Mouse (Mus musculus): ENCODE measurements at regions not wholly inside any gene's neighbourhood (a gene's known extent, or its start where the extent isn't known, plus 50 kb on each side); places are given as distances from the start of the nearest gene placed in this dataset.

- H3K4me3 ChIP-seq (ENCODE audit: low read depth, low read length) = no peak overlapping the region
- no peak overlapping the region for H3K9ac ChIP-seq (ENCODE audit: low read depth, low read length)
- DNase-seq (ENCODE audit: low spot score) = no peak
- H3K4me1 ChIP-seq (replicated peaks; ENCODE audit: control insufficient read depth, insufficient read depth, low read length) = no peaks in the 10 kb centered on the region
- no peak overlapping the region for H3K27ac ChIP-seq (ENCODE audit: low read depth, low read length)
- WGBS = 75% methylated on average over 7 of the region's 7 CpGs
- no peak overlapping the region for H3K4me2 ChIP-seq
- no peaks in the 10 kb centered on the region for H3K36me3 ChIP-seq (ENCODE audit: control insufficient read depth, insufficient read depth, low read length)
- H3K27me3 ChIP-seq (replicated peaks; ENCODE audit: control insufficient read depth, insufficient read depth, low read length) = no peaks in the 10 kb centered on the region
- no peak for ATAC-seq (replicated peaks; ENCODE audit: low FRiP score)
- H3K9me3 ChIP-seq (ENCODE audit: control insufficient read depth, low read length) = no peaks in the 10 kb centered on the region
Observed at GRCm38 (mm10) chr1:129138783-129139182, 134.3 kb upstream of the Thsd7b start.

GRCm38 (mm10) chr1:129106961-129107557 lies 166.0 kb upstream of the Thsd7b start:
- Histone ChIP-seq H3K36me3 (ENCODE audit: control insufficient read depth, insufficient read depth, low read length) (no peaks in the 10 kb centered on the region), H3K4me2 (no peak overlapping the region), H3K9ac (ENCODE audit: low read depth, low read length) (no peak overlapping the region), H3K27ac (ENCODE audit: low read depth, low read length) (no peak overlapping the region), H3K4me1 (replicated peaks; ENCODE audit: control insufficient read depth, insufficient read depth, low read length) (no peaks in the 10 kb centered on the region), H3K27me3 (replicated peaks; ENCODE audit: control insufficient read depth, insufficient read depth, low read length) (no peaks in the 10 kb centered on the region), H3K9me3 (ENCODE audit: control insufficient read depth, low read length) (no peaks in the 10 kb centered on the region), H3K4me3 (ENCODE audit: low read depth, low read length) (no peak overlapping the region)
- DNase-seq (ENCODE audit: low spot score) = no peak
- no peak for ATAC-seq (replicated peaks; ENCODE audit: low FRiP score)
- 81% methylated on average over 1 of the region's 1 CpGs for WGBS

- Histone ChIP-seq H3K9ac (ENCODE audit: low read depth, low read length) (no peak overlapping the region), H3K9me3 (ENCODE audit: control insufficient read depth, low read length) (no peaks in the 10 kb centered on the region), H3K4me2 (no peak overlapping the region), H3K27ac (ENCODE audit: low read depth, low read length) (no peak overlapping the region), H3K27me3 (replicated peaks; ENCODE audit: control insufficient read depth, insufficient read depth, low read length) (no peaks in the 10 kb centered on the region), H3K36me3 (ENCODE audit: control insufficient read depth, insufficient read depth, low read length) (no peaks in the 10 kb centered on the region), H3K4me3 (ENCODE audit: low read depth, low read length) (no peak overlapping the region), H3K4me1 (replicated peaks; ENCODE audit: control insufficient read depth, insufficient read depth, low read length) (no peaks in the 10 kb centered on the region)
- ATAC-seq (replicated peaks; ENCODE audit: low FRiP score) (no peak), DNase-seq (ENCODE audit: low spot score) (no peak)
- WGBS = 80% methylated on average over 8 of the region's 8 CpGs
Observed at GRCm38 (mm10) chr1:129100997-129101396, 172.1 kb upstream of the Thsd7b start.

GRCm38 (mm10) chr1:129078274-129078673 lies 194.8 kb upstream of the Thsd7b start:
- H3K4me3 ChIP-seq (ENCODE audit: low read depth, low read length) = no peak overlapping the region
- no peak overlapping the region for H3K4me2 ChIP-seq
- no peak for ATAC-seq (replicated peaks; ENCODE audit: low FRiP score)
- no peak overlapping the region for H3K9ac ChIP-seq (ENCODE audit: low read depth, low read length)
- no peaks in the 10 kb centered on the region for H3K4me1 ChIP-seq (replicated peaks; ENCODE audit: control insufficient read depth, insufficient read depth, low read length)
- no peaks in the 10 kb centered on the region for H3K27me3 ChIP-seq (replicated peaks; ENCODE audit: control insufficient read depth, insufficient read depth, low read length)
- WGBS = 67% methylated on average over 3 of the region's 3 CpGs
- DNase-seq (ENCODE audit: low spot score) = no peak
- no peaks in the 10 kb centered on the region for H3K36me3 ChIP-seq (ENCODE audit: control insufficient read depth, insufficient read depth, low read length)
- H3K9me3 ChIP-seq (ENCODE audit: control insufficient read depth, low read length) = no peaks in the 10 kb centered on the region
- no peak overlapping the region for H3K27ac ChIP-seq (ENCODE audit: low read depth, low read length)

- Histone ChIP-seq H3K9ac (ENCODE audit: low read depth, low read length) (no peak overlapping the region), H3K4me2 (no peak overlapping the region), H3K36me3 (ENCODE audit: control insufficient read depth, insufficient read depth, low read length) (no peaks in the 10 kb centered on the region), H3K4me3 (ENCODE audit: low read depth, low read length) (no peak overlapping the region), H3K4me1 (replicated peaks; ENCODE audit: control insufficient read depth, insufficient read depth, low read length) (no peaks in the 10 kb centered on the region), H3K27me3 (replicated peaks; ENCODE audit: control insufficient read depth, insufficient read depth, low read length) (no peaks in the 10 kb centered on the region), H3K27ac (ENCODE audit: low read depth, low read length) (no peak overlapping the region), H3K9me3 (ENCODE audit: control insufficient read depth, low read length) (no peaks in the 10 kb centered on the region)
- DNase-seq (ENCODE audit: low spot score) (no peak), ATAC-seq (replicated peaks; ENCODE audit: low FRiP score) (no peak)
- 68% methylated on average over 6 of the region's 6 CpGs for WGBS
Observed at GRCm38 (mm10) chr1:129057182-129057581, 215.9 kb upstream of the Thsd7b start.

- DNase-seq (ENCODE audit: low spot score) = no peak
- H3K27me3 ChIP-seq (replicated peaks; ENCODE audit: control insufficient read depth, insufficient read depth, low read length) = no peaks in the 10 kb centered on the region
- no peaks in the 10 kb centered on the region for H3K36me3 ChIP-seq (ENCODE audit: control insufficient read depth, insufficient read depth, low read length)
- no peaks in the 10 kb centered on the region for H3K9me3 ChIP-seq (ENCODE audit: control insufficient read depth, low read length)
- no peaks in the 10 kb centered on the region for H3K4me1 ChIP-seq (replicated peaks; ENCODE audit: control insufficient read depth, insufficient read depth, low read length)
- H3K4me2 ChIP-seq = no peak overlapping the region
- no peak overlapping the region for H3K4me3 ChIP-seq (ENCODE audit: low read depth, low read length)
- H3K9ac ChIP-seq (ENCODE audit: low read depth, low read length) = no peak overlapping the region
- no peak for ATAC-seq (replicated peaks; ENCODE audit: low FRiP score)
- no peak overlapping the region for H3K27ac ChIP-seq (ENCODE audit: low read depth, low read length)
Observed at GRCm38 (mm10) chr1:129055252-129055651, 217.8 kb upstream of the Thsd7b start.

GRCm38 (mm10) chr1:129033707-129034106 lies 239.4 kb upstream of the Thsd7b start:
- no peak overlapping the region for H3K27ac ChIP-seq (ENCODE audit: low read depth, low read length)
- no peak overlapping the region for H3K9ac ChIP-seq (ENCODE audit: low read depth, low read length)
- H3K9me3 ChIP-seq (ENCODE audit: control insufficient read depth, low read length) = no peaks in the 10 kb centered on the region
- no peak overlapping the region for H3K4me3 ChIP-seq (ENCODE audit: low read depth, low read length)
- H3K36me3 ChIP-seq (ENCODE audit: control insufficient read depth, insufficient read depth, low read length) = no peaks in the 10 kb centered on the region
- DNase-seq (ENCODE audit: low spot score) (no peak), ATAC-seq (replicated peaks; ENCODE audit: low FRiP score) (no peak)
- H3K27me3 ChIP-seq (replicated peaks; ENCODE audit: control insufficient read depth, insufficient read depth, low read length) = no peaks in the 10 kb centered on the region
- WGBS = 80% methylated on average over 5 of the region's 5 CpGs
- no peak overlapping the region for H3K4me2 ChIP-seq
- H3K4me1 ChIP-seq (replicated peaks; ENCODE audit: control insufficient read depth, insufficient read depth, low read length) = no peaks in the 10 kb centered on the region

- no peak overlapping the region for H3K4me2 ChIP-seq
- H3K36me3 ChIP-seq (ENCODE audit: control insufficient read depth, insufficient read depth, low read length) = no peaks in the 10 kb centered on the region
- H3K9ac ChIP-seq (ENCODE audit: low read depth, low read length) = no peak overlapping the region
- ATAC-seq (replicated peaks; ENCODE audit: low FRiP score) = no peak
- no peaks in the 10 kb centered on the region for H3K27me3 ChIP-seq (replicated peaks; ENCODE audit: control insufficient read depth, insufficient read depth, low read length)
- no peak overlapping the region for H3K4me3 ChIP-seq (ENCODE audit: low read depth, low read length)
- no peak for DNase-seq (ENCODE audit: low spot score)
- H3K27ac ChIP-seq (ENCODE audit: low read depth, low read length) = no peak overlapping the region
- WGBS = 83% methylated on average over 1 of the region's 1 CpGs
- H3K9me3 ChIP-seq (ENCODE audit: control insufficient read depth, low read length) = no peaks in the 10 kb centered on the region
- H3K4me1 ChIP-seq (replicated peaks; ENCODE audit: control insufficient read depth, insufficient read depth, low read length) = no peaks in the 10 kb centered on the region
Observed at GRCm38 (mm10) chr1:129005899-129006298, 267.2 kb upstream of the Thsd7b start.

- no peak overlapping the region for H3K4me3 ChIP-seq (ENCODE audit: low read depth, low read length)
- no peak for ATAC-seq (replicated peaks; ENCODE audit: low FRiP score)
- H3K4me1 ChIP-seq (replicated peaks; ENCODE audit: control insufficient read depth, insufficient read depth, low read length) = no peaks in the 10 kb centered on the region
- no peaks in the 10 kb centered on the region for H3K36me3 ChIP-seq (ENCODE audit: control insufficient read depth, insufficient read depth, low read length)
- no peaks in the 10 kb centered on the region for H3K27me3 ChIP-seq (replicated peaks; ENCODE audit: control insufficient read depth, insufficient read depth, low read length)
- H3K9ac ChIP-seq (ENCODE audit: low read depth, low read length) = no peak overlapping the region
- no peak overlapping the region for H3K27ac ChIP-seq (ENCODE audit: low read depth, low read length)
- 63% methylated on average over 2 of the region's 2 CpGs for WGBS
- H3K9me3 ChIP-seq (ENCODE audit: control insufficient read depth, low read length) = no peaks in the 10 kb centered on the region
- no peak for DNase-seq (ENCODE audit: low spot score)
- H3K4me2 ChIP-seq = no peak overlapping the region
Observed at GRCm38 (mm10) chr1:129002286-129002685, 270.8 kb upstream of the Thsd7b start.

Data from liver, embryonic 11.5 days (tissue).